Mouse (Mus musculus) intestine, embryonic 15.5 days (tissue): ENCODE measurements around the gene Nxn. TPM values are rescaled to one million over a fixed set of nuclear protein-coding genes. Genes with fewer than 3 reads are reported as not detected.

Source experiments
- ATAC-seq: fragments of 200-750 bp; cut with Nextera tagmentation; 2 replicates; pipeline ENCODE4 v1.8.0; 2017; ENCODE audit warnings: moderate TSS enrichment, moderate library complexity
- H3K27ac ChIP-seq: fragments of 300-500 bp; sonication (generic); 2 replicates; pipeline ENCODE4 v1.5.1; 2015; ENCODE audit warnings: mild to moderate bottlenecking, inconsistent platforms
- H3K27me3 ChIP-seq: fragments of 300-500 bp; sonication (generic); replicated peaks from 2 replicates; pipeline ENCODE4 v1.6.1; 2015; ENCODE audit warnings: inconsistent platforms
- H3K36me3 ChIP-seq: fragments of 300-500 bp; sonication (generic); 2 replicates; pipeline ENCODE4 v1.6.1; 2015; ENCODE audit warnings: inconsistent platforms
- H3K4me1 ChIP-seq: fragments of 300-500 bp; sonication (generic); replicated peaks from 2 replicates; pipeline ENCODE4 v1.6.1; 2015; ENCODE audit warnings: inconsistent platforms
- H3K4me2 ChIP-seq: fragments of 300-500 bp; sonication (generic); replicated peaks from 2 replicates; pipeline ENCODE4 v1.6.1; 2015; ENCODE audit warnings: mild to moderate bottlenecking, inconsistent platforms
- H3K4me3 ChIP-seq: fragments of 300-500 bp; sonication (generic); replicated peaks from 2 replicates; pipeline ENCODE4 v1.5.1; 2015; ENCODE audit warnings: inconsistent platforms
- H3K9ac ChIP-seq: fragments of 300-500 bp; sonication (generic); 2 replicates; pipeline ENCODE4 v1.6.1; 2015; ENCODE audit warnings: inconsistent platforms
- H3K9me3 ChIP-seq: fragments of 300-500 bp; sonication (generic); 2 replicates; pipeline ENCODE4 v1.6.1; 2016; ENCODE audit warnings: inconsistent platforms
- WGBS: fragments of 180-500 bp; shearing (Covaris S2); methylation state at CpG from one replicate; pipeline ENCODE4 v1.1.7; 2015; 5-methylcytosine and 5-hydroxymethylcytosine counted together
- polyA plus RNA-seq: library from polyadenylated mRNA; unstranded; fragments of >200 nt; fragmentation: Nextera tagmentation; extraction: Ambion mirVana; gene quantifications from 2 replicates; pipeline ENCODE4 v1.2.1, GENCODE M21; 2015

Gene Nxn
- polyA plus RNA-seq, 1 experiment from 2014 or later: 31.1 TPM

DNA sequence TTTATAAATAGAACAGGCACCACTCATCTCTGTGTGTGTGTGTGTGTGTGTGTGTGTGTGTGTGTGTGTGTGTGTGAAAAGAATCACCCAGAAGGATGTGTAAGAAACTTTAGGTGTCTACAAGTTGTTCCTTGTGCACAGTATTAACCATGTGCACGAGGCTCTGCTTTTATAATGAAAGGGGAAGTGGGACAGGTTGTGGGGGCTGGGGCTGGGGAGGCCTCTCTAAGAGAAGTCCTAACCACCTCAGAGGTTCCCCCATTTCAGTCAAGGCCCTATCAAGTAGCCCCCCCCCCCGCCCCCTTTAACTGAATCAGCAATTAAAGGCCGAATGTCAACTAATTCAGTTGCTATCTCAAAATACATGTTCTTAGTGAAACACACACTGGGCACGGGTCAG is 92.2 kb downstream of the Nxn start:
- no peak for ATAC-seq
- Histone ChIP-seq H3K4me3 (no peak overlapping the region), H3K4me1 (peaks cover 29% of the 10 kb centered on the region), H3K27me3 (no peaks in the 10 kb centered on the region), H3K27ac (no peak overlapping the region), H3K9ac (no peak overlapping the region), H3K4me2 (no peak overlapping the region), H3K9me3 (no peaks in the 10 kb centered on the region), H3K36me3 (no peaks in the 10 kb centered on the region)
- WGBS: 46% methylated on average over 4 of the region's 4 CpGs

DNA sequence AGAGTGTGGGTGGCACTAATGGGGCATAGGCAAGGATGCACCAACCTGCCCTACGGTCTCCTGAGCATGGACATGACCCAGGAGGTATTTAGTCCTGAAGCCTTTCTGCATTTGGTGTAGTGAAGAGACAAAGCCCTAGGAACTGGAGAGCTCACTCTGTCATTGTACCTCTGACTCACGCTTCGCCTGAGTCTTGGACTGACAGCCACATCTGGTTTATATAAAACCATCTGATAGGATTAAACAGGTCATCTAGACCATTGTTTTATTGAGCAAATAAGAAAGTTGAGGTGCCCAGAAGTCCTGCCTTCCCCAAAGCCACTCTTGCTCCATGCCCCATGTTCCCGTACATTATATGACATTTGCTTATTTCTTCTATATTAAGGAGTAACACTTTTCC is 93.4 kb downstream of the Nxn start:
- no peak for ATAC-seq
- Histone ChIP-seq H3K4me2 (no peak overlapping the region), H3K4me3 (no peak overlapping the region), H3K36me3 (no peaks in the 10 kb centered on the region), H3K27me3 (no peaks in the 10 kb centered on the region), H3K4me1 (peaks cover 25% of the 10 kb centered on the region), H3K9ac (no peak overlapping the region), H3K27ac (no peak overlapping the region), H3K9me3 (no peaks in the 10 kb centered on the region)
- WGBS: 68% methylated on average over 4 of the region's 4 CpGs

DNA sequence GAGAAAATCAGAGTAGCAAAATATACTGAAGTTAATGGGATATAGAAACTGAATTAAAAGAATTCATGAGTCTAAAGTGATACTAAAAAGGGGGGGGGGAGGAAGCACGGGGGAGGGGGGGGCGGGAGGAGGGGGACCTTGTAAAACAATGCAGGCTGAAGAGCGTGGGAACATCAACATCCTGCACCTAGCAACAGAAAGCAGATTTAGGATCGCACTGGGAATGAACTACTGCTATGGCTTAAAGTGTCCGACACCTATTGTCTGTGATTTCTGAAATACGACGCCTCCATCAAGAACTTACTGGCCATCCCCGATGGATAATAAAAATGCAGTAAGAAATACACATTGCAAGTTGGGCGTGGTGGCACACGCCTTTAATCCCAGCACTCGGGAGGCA is 95.6 kb downstream of the Nxn start:
- 71% methylated on average over 11 of the region's 11 CpGs for WGBS

DNA sequence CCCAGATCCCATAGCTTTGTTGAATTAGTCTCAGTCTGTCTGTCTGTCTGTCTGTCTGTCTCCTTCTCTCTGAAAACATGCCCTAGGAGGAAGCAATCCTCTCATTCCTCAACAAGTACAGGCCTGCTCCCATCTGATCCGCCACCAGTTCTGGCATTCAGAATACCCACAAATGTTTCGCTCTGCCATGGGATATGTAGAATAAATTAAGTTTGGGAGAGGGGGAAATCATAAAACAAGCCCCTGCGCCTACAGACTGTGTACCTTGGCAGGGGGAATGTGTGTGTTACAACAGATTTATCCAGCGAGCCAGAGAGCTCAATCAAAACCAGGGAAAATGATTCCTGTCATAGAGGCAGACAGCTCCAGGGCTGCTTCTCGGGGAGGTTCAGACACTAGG is 98.1 kb downstream of the Nxn start:
- Histone ChIP-seq H3K9me3 (no peaks in the 10 kb centered on the region), H3K27me3 (no peaks in the 10 kb centered on the region), H3K4me2 (no peak overlapping the region), H3K27ac (no peak overlapping the region), H3K4me1 (peaks cover 28% of the 10 kb centered on the region), H3K36me3 (no peaks in the 10 kb centered on the region), H3K4me3 (no peak overlapping the region), H3K9ac (no peak overlapping the region)
- ATAC-seq: no peak
- WGBS: 84% methylated on average over 5 of the region's 5 CpGs

More for the DNA sequence above, 95.6 kb downstream of the Nxn start:
- H3K4me1 ChIP-seq: peaks cover 19% of the 10 kb centered on the region
- no peak for ATAC-seq
- H3K4me2 ChIP-seq: no peak overlapping the region
- H3K36me3 ChIP-seq: no peaks in the 10 kb centered on the region
- H3K9ac ChIP-seq: no peak overlapping the region
- H3K27me3 ChIP-seq: no peaks in the 10 kb centered on the region
- H3K4me3 ChIP-seq: no peak overlapping the region
- no peak overlapping the region for H3K27ac ChIP-seq
- no peaks in the 10 kb centered on the region for H3K9me3 ChIP-seq

DNA sequence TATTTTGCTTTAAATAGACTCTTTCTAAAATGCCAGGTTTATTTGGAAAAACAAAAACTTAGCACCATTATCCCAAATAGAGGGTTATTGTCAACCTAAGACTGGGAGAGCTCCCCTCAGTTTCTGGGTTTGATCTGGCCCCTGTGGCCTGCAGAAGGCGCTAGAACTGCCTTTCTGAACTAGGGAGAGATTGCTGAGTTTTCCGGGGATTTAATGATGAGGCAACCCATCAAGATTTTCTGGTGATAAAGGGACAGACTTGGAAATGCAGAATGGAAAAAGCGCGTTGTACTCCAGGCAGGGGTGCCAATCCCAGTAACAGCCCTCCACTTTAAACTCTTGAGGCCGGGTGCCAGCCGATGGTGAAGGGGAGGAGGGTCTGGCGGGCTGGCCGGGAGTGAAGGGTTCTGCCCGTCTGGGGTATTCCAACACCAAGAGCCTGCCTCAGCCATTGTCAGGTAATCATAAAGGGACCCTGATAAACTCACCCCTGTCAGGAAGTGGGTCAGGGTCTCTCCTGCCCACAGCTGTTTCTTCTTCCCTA is 100.4 kb downstream of the Nxn start:
- H3K36me3 ChIP-seq: no peaks in the 10 kb centered on the region
- H3K4me1 ChIP-seq: peaks cover 36% of the 10 kb centered on the region
- no peak overlapping the region for H3K27ac ChIP-seq
- H3K9ac ChIP-seq: 0 out of 2 replicates have a peak overlapping the region, but pooled peaks have one; percentile 10
- H3K27me3 ChIP-seq: no peaks in the 10 kb centered on the region
- no peak for ATAC-seq
- 67% methylated on average over 9 of the region's 9 CpGs for WGBS
- H3K4me2 ChIP-seq: no peak overlapping the region
- no peak overlapping the region for H3K4me3 ChIP-seq
- H3K9me3 ChIP-seq: no peaks in the 10 kb centered on the region

DNA sequence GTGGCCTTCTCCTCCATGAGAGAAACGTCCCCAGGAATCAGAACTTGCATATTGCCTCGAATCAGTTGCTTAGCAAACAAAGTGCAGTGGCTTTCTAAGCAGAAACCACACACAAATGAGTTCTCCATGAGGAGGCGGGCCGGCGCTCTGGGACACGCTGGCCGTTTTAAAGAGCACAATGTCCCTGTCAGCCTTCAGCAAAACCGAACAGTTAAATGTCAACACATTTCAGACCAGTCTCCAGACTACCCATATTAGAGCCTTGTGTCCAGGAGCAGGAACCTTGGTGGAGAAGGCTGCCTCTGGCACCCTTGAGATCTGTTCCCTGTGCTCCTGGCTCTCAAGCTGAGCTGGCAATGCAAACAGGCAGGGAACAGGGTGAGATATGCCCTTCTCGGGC is 101.7 kb downstream of the Nxn start:
- WGBS: 66% methylated on average over 9 of the region's 9 CpGs
- Histone ChIP-seq H3K4me2 (no peak overlapping the region), H3K4me3 (no peak overlapping the region), H3K36me3 (no peaks in the 10 kb centered on the region), H3K9me3 (no peaks in the 10 kb centered on the region), H3K9ac (no peak overlapping the region), H3K4me1 (peaks cover 39% of the 10 kb centered on the region), H3K27me3 (no peaks in the 10 kb centered on the region), H3K27ac (no peak overlapping the region)
- ATAC-seq: no peak

DNA sequence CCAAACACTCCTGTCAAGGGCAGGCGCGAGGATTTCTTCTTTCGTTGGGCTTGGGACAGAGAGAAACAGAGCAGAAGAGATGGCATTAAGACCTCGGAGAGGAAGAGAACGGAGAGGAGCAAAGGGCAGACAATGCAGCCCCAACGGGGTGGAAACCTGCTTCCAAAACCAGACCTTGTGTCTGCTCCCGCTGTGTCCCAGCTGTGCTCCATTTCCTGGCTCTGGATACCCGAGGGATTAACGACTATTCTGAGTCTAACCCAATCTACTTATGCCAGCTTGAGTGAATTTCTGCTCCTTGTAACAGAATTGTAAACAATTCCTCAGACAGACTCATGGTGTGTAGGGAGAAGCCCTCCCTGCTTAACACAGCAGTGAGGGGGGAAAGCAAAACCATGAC is 104.1 kb downstream of the Nxn start:
- peaks cover 46% of the 10 kb centered on the region for H3K4me1 ChIP-seq
- no peak overlapping the region for H3K4me3 ChIP-seq
- peak overlapping the region; percentile 42; the same call in 1 of the 2 replicates for H3K27ac ChIP-seq
- H3K9me3 ChIP-seq: no peaks in the 10 kb centered on the region
- ATAC-seq: no peak
- 29% methylated on average over 9 of the region's 9 CpGs for WGBS
- no peaks in the 10 kb centered on the region for H3K27me3 ChIP-seq
- no peaks in the 10 kb centered on the region for H3K36me3 ChIP-seq
- H3K4me2 ChIP-seq: 0 out of 2 replicates have a peak overlapping the region, but pooled peaks have one; percentile 3
- no peak overlapping the region for H3K9ac ChIP-seq

DNA sequence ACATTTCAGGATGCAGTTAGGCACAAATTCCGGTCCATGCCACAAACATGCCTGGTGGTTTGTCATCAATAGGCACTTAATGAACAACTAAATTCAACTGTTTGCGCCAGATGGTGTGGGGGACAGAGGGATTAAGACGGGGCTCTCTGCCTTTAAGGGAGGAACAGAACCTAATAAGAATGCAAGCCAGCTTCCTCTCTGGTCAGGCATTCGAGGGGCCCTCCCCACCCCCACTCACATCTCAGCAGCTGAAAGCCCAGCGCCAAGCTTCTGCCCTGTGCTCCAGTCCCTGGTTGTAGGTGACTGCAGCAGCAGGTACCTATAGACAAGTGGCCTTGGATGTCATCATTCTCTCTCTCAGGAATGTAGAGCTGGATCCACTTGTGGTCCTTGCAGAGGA is 104.9 kb downstream of the Nxn start:
- Histone ChIP-seq H3K27me3 (no peaks in the 10 kb centered on the region), H3K9me3 (no peaks in the 10 kb centered on the region), H3K4me2 (no peak overlapping the region), H3K27ac (0 out of 2 replicates have a peak overlapping the region, but pooled peaks have one; percentile 42), H3K9ac (no peak overlapping the region), H3K36me3 (no peaks in the 10 kb centered on the region), H3K4me1 (peaks cover 47% of the 10 kb centered on the region), H3K4me3 (no peak overlapping the region)
- WGBS: 67% methylated on average over 5 of the region's 5 CpGs
- ATAC-seq: no peak

DNA sequence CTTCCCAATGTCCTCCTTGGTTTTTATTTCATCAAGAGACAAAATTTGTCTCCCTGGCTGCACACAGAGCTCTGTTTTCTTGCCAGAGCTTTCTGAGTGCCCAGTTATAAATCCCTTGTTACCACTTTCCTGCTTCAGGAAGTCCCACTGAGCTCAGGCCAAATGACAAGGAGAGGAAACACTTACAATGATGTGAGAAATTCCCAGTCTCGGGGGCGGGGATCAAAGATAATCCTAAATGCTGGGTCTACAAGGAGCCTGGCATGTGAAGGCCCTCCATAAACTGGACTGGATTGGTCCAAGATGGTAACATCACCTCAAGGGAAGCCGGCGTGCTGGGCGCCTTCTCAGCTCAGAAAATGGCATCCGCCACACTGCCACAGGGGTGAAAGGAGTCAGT is 106.1 kb downstream of the Nxn start:
- Histone ChIP-seq H3K4me2 (peak overlapping the region; percentile 22; the same call in 1 of the 2 replicates), H3K4me3 (no peak overlapping the region), H3K36me3 (no peaks in the 10 kb centered on the region), H3K27ac (peak overlapping the region; percentile 37), H3K27me3 (no peaks in the 10 kb centered on the region), H3K4me1 (peaks cover 40% of the 10 kb centered on the region), H3K9me3 (no peaks in the 10 kb centered on the region), H3K9ac (no peak overlapping the region)
- no peak for ATAC-seq
- 70% methylated on average over 6 of the region's 6 CpGs for WGBS

DNA sequence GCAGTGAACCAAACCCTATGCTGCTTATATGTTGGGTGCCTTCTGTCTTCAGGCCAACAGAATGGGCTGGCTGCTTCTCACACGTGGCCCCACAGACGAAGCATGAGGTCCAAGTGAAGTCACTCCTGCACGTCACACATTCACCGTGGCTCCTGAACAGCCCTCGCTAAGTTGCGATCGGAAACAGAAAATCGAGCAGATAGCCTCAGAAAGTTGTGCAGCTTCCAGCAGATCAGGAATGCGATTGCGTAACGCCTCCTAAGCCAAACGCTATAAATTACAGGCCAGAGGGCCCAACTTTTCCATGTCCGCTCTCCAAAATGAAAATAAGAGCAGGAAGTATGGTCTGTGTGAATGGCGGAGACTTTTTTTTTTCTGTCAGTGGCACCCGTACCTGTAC is 106.5 kb downstream of the Nxn start:
- ATAC-seq: peak; percentile 30; the same call in 1 of the 2 replicates
- Histone ChIP-seq H3K27ac (peak overlapping the region; percentile 37), H3K9ac (no peak overlapping the region), H3K9me3 (no peaks in the 10 kb centered on the region), H3K27me3 (no peaks in the 10 kb centered on the region), H3K36me3 (no peaks in the 10 kb centered on the region), H3K4me3 (no peak overlapping the region), H3K4me2 (peak overlapping the region; percentile 22), H3K4me1 (peaks cover 40% of the 10 kb centered on the region)
- WGBS: 34% methylated on average over 15 of the region's 15 CpGs

DNA sequence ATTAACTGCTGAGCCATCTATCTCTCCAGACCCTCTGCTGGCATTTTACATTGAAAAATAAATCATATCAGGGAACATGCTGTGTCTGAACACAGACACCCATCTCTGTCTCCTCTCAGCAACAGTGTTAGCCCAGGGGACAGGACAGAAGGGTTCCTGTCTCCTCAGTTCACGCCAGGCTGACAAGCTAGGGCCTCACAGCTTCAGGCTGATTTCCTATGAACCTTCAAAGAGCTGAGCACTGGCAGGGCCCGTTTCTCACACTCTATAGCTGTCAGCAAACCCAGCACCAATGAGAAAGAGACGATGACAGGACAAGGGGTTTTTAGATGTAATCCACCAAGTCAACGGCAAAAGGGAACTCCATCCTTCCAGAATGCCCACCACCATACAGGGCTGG is 107.0 kb downstream of the Nxn start:
- H3K9ac ChIP-seq: no peak overlapping the region
- peak overlapping the region; percentile 37 for H3K27ac ChIP-seq
- 0 out of 2 replicates have a peak, but pooled peaks have one; percentile 6 for ATAC-seq
- H3K4me1 ChIP-seq: peaks cover 42% of the 10 kb centered on the region
- H3K4me3 ChIP-seq: no peak overlapping the region
- peak overlapping the region; percentile 22 for H3K4me2 ChIP-seq
- no peaks in the 10 kb centered on the region for H3K9me3 ChIP-seq
- no peaks in the 10 kb centered on the region for H3K36me3 ChIP-seq
- WGBS: 72% methylated on average over 4 of the region's 4 CpGs
- H3K27me3 ChIP-seq: no peaks in the 10 kb centered on the region

DNA sequence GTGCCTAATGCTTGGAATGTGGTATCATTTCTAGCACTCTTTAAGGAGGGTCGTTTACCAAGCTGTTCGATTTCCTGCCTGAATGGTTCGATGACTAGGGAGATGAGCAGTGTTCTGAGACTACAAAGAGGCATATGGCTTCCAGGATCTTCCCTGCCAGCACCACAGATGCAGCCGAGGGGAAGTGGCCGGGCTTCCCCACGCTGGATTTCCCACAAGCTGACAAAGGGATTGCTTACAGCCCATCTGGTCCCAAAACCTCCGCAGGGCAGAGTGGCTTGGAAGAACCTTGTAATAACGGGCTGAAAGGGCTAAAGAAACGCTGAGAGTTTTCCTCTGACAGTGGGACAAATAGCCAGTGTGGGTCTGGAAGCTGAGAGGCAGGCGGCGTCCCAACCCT is 108.6 kb downstream of the Nxn start:
- no peaks in the 10 kb centered on the region for H3K9me3 ChIP-seq
- H3K4me1 ChIP-seq: peaks cover 50% of the 10 kb centered on the region
- no peaks in the 10 kb centered on the region for H3K36me3 ChIP-seq
- H3K4me3 ChIP-seq: no peak overlapping the region
- H3K4me2 ChIP-seq: no peak overlapping the region
- 43% methylated on average over 11 of the region's 11 CpGs for WGBS
- no peaks in the 10 kb centered on the region for H3K27me3 ChIP-seq
- no peak for ATAC-seq
- H3K9ac ChIP-seq: no peak overlapping the region
- H3K27ac ChIP-seq: peak overlapping the region; percentile 70

DNA sequence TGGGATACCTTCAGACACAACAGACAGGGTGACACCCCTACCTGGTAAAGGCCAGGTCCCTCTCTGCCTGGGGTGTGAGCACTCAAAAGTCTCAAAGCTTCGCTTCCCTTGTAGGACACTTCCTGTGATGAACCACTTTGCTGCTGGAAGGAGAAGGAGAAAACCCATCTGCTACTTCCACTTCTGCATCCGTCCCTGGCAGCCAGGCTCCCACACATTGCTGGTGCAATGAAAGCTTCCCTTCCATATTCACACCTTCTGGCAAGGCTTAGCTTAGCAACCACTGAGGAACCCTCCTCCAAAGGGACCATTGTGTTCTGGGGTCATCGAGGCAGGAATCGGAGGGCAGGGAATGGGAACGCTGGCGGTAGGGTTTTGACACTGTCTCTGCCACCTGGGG is 110.3 kb downstream of the Nxn start:
- Histone ChIP-seq H3K9ac (no peak overlapping the region), H3K36me3 (no peaks in the 10 kb centered on the region), H3K4me2 (no peak overlapping the region), H3K27me3 (no peaks in the 10 kb centered on the region), H3K9me3 (no peaks in the 10 kb centered on the region), H3K4me3 (no peak overlapping the region), H3K27ac (no peak overlapping the region), H3K4me1 (peaks cover 43% of the 10 kb centered on the region)
- no peak for ATAC-seq
- WGBS: 81% methylated on average over 6 of the region's 6 CpGs
